Mouse (Mus musculus): ENCODE data around the gene Phactr1.

GRCm38 (mm10) chr13:43077485-43077884 lies 397.1 kb downstream of the Phactr1 start:
- no peak for TF ChIP-seq POLR2A (IDR thresholded peaks at IDR 0.05; ENCODE audit: control insufficient read depth in 1 of 2, insufficient read depth in 1 of 2, low read depth in 1 of 2, low read length in 2 of 2, poor library complexity in 1 of 2)
- TF ChIP-seq CTCF (IDR thresholded peaks at IDR 0.05 in 2 of 3, conservative IDR thresholded peaks at IDR 0.05 in 1 of 3; ENCODE audit: control insufficient read depth in 1 of 3, insufficient read depth in 1 of 3, low read depth in 2 of 3, low read length in 3 of 3, poor library complexity in 1 of 3, severe bottlenecking in 1 of 3) = no peak
- TF ChIP-seq HCFC1 (IDR thresholded peaks at IDR 0.05; ENCODE audit: low read depth, low read length) = no peak
